Mouse (Mus musculus): ENCODE results near the gene Sphk2.
A peak's percentile ranks its signal among the peaks of the same experiment; 100 is the strongest.

The Sphk2 gene

GRCm38 (mm10) chr7:45717918-45718297 lies at the start of gene Sphk2:
Gene Sphk2, minus strand, starts transcription at chr7:45718002.
- peak; percentile 99 for DNase-seq

- DNase-seq: no peak
These were observed 49.7 kb upstream of the Sphk2 start for GRCm38 (mm10) chr7:45767500-45767899.

- no peak for DNase-seq
These were observed 49.0 kb upstream of the Sphk2 start for GRCm38 (mm10) chr7:45766764-45767163.

GRCm38 (mm10) chr7:45765995-45766394 lies 48.2 kb upstream of the Sphk2 start:
- DNase-seq: no peak

GRCm38 (mm10) chr7:45760151-45760550 lies 42.3 kb upstream of the Sphk2 start:
- DNase-seq: no peak

- peak; percentile 67 to 83 for DNase-seq
These were observed 41.6 kb upstream of the Sphk2 start for GRCm38 (mm10) chr7:45759400-45759799.

GRCm38 (mm10) chr7:45755703-45756102 lies 37.9 kb upstream of the Sphk2 start:
- DNase-seq: no peak

GRCm38 (mm10) chr7:45750162-45750561 lies 32.4 kb upstream of the Sphk2 start:
- no peak for DNase-seq

GRCm38 (mm10) chr7:45749401-45749800 lies 31.6 kb upstream of the Sphk2 start:
- DNase-seq: no peak

GRCm38 (mm10) chr7:45748110-45748509 lies 30.3 kb upstream of the Sphk2 start:
- DNase-seq: no peak

- DNase-seq: no peak
These were observed 29.6 kb upstream of the Sphk2 start for GRCm38 (mm10) chr7:45747450-45747849.

- DNase-seq: no peak
These were observed 28.7 kb upstream of the Sphk2 start for GRCm38 (mm10) chr7:45746518-45746917.

GRCm38 (mm10) chr7:45744387-45744786 lies 26.6 kb upstream of the Sphk2 start:
- DNase-seq: peak; percentile 73 to 91

- DNase-seq: peak; percentile 43 to 50
These were observed 24.5 kb upstream of the Sphk2 start for GRCm38 (mm10) chr7:45742338-45742737.

GRCm38 (mm10) chr7:45741777-45742176 lies 24.0 kb upstream of the Sphk2 start:
- DNase-seq: no peak

GRCm38 (mm10) chr7:45741308-45741707 lies 23.5 kb upstream of the Sphk2 start:
- DNase-seq: no peak

GRCm38 (mm10) chr7:45739820-45740219 lies 22.0 kb upstream of the Sphk2 start:
- DNase-seq: no peak

GRCm38 (mm10) chr7:45739162-45739763 lies 21.5 kb upstream of the Sphk2 start:
- peak; percentile 57 to 88 for DNase-seq

- peak in 1 of 2 experiments; percentile 32 for DNase-seq
These were observed 15.7 kb upstream of the Sphk2 start for GRCm38 (mm10) chr7:45733477-45733876.

- peak; percentile 79 to 82 for DNase-seq
These were observed 13.1 kb upstream of the Sphk2 start for GRCm38 (mm10) chr7:45730727-45731431.

GRCm38 (mm10) chr7:45727625-45728024 lies 9.8 kb upstream of the Sphk2 start:
- no peak for DNase-seq

GRCm38 (mm10) chr7:45726419-45726818 lies 8.6 kb upstream of the Sphk2 start:
- no peak for DNase-seq

- no peak for DNase-seq
These were observed 7.9 kb upstream of the Sphk2 start, which contains the start of gene Spaca4 for GRCm38 (mm10) chr7:45725713-45726112. Gene Spaca4, minus strand, starts transcription at chr7:45725813.

GRCm38 (mm10) chr7:45725151-45725550 lies 7.3 kb upstream of the Sphk2 start:
- no peak for DNase-seq

- DNase-seq: no peak
These were observed 6.0 kb upstream of the Sphk2 start for GRCm38 (mm10) chr7:45723781-45724180.
